Mouse (Mus musculus) intestine, postnatal 0 days (tissue): ENCODE measurements at regions not wholly inside any gene's neighbourhood (a gene's known extent, or its start where the extent isn't known, plus 50 kb on each side); places are given as distances from the start of the nearest gene placed in this dataset.

Experiments used
- ATAC-seq: fragments of 200-750 bp; cut with Nextera tagmentation; 2 replicates; pipeline ENCODE4 v1.8.0; 2017; ENCODE audit warnings: mild to moderate bottlenecking, moderate TSS enrichment, moderate library complexity
- H3K27ac ChIP-seq: fragments of 300-500 bp; sonication (generic); 2 replicates; pipeline ENCODE4 v1.5.1; 2014; ENCODE audit warnings: mild to moderate bottlenecking, low read depth, low read length, moderate library complexity
- H3K27me3 ChIP-seq: fragments of 300-500 bp; sonication (generic); replicated peaks from 2 replicates; pipeline ENCODE4 v1.6.1; 2014; ENCODE audit warnings: low read length, mixed read lengths; ENCODE audit not compliant: control insufficient read depth, insufficient read depth
- H3K36me3 ChIP-seq: fragments of 300-500 bp; sonication (generic); 2 replicates; pipeline ENCODE4 v1.6.1; 2014; ENCODE audit warnings: mild to moderate bottlenecking, moderate library complexity; ENCODE audit not compliant: control insufficient read depth, insufficient read depth
- H3K4me1 ChIP-seq: fragments of 300-500 bp; sonication (generic); replicated peaks from 2 replicates; pipeline ENCODE4 v1.6.1; 2014; ENCODE audit warnings: antibody characterized with exemption, low read length, mixed read lengths; ENCODE audit not compliant: control insufficient read depth, insufficient read depth
- H3K4me2 ChIP-seq: fragments of 300-500 bp; sonication (generic); replicated peaks from 2 replicates; pipeline ENCODE4 v1.6.1; 2014; ENCODE audit warnings: low read depth, mild to moderate bottlenecking, moderate library complexity
- H3K4me3 ChIP-seq: fragments of 300-500 bp; sonication (generic); 2 replicates; pipeline ENCODE4 v1.5.1; 2014; ENCODE audit warnings: low read depth, low read length
- H3K9ac ChIP-seq: fragments of 300-500 bp; sonication (generic); 2 replicates; pipeline ENCODE4 v1.6.1; 2014; ENCODE audit warnings: mild to moderate bottlenecking, low read depth, low read length
- H3K9me3 ChIP-seq: fragments of 300-500 bp; sonication (generic); 2 replicates; pipeline ENCODE4 v1.6.1; 2016; ENCODE audit warnings: mixed run types; ENCODE audit not compliant: control insufficient read depth
- CTCF ChIP-seq: sonication (generic); IDR thresholded peaks from 2 replicates; pipeline ENCODE4 v1.5.1; 2016; ENCODE audit warnings: low read depth, mild to moderate bottlenecking, control low read depth, antibody characterized with exemption, moderate library complexity
- WGBS: fragments of 180-500 bp; shearing (Covaris S2); extraction: QIAGEN DNeasy Blood & Tissue Kit; methylation state at CpG from one replicate; pipeline ENCODE4 v1.1.7; 2014; 5-methylcytosine and 5-hydroxymethylcytosine counted together

DNA sequence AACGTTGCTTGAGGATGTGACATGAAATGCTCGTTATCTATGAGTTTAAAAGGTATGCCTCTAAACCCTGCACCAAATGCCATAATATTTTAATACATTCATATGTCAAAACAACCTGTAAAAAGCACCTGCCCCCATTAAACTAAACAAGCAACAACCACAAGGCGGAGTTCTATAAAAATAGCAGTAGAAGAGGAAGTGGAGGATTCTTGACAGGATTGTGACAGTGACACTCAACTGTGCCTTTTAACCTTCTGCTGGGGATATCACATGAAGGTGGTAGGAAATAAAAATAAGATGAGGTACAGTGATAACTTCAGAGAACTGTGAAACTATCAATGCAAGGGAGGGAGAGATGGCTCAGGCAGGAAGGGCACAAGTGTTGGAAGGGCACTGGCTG, 58.6 kb upstream of the Dbx2 start:
- no peak overlapping the region for H3K4me2 ChIP-seq
- no peak for TF ChIP-seq CTCF
- H3K27ac ChIP-seq, result no peak overlapping the region
- no peaks in the 10 kb centered on the region for H3K4me1 ChIP-seq
- no peak overlapping the region for H3K9ac ChIP-seq
- WGBS, result 80% methylated on average over 3 of the region's 3 CpGs
- H3K9me3 ChIP-seq, result no peaks in the 10 kb centered on the region
- H3K36me3 ChIP-seq, result no peaks in the 10 kb centered on the region
- H3K27me3 ChIP-seq, result no peaks in the 10 kb centered on the region
- no peak for ATAC-seq
- H3K4me3 ChIP-seq, result no peak overlapping the region

DNA sequence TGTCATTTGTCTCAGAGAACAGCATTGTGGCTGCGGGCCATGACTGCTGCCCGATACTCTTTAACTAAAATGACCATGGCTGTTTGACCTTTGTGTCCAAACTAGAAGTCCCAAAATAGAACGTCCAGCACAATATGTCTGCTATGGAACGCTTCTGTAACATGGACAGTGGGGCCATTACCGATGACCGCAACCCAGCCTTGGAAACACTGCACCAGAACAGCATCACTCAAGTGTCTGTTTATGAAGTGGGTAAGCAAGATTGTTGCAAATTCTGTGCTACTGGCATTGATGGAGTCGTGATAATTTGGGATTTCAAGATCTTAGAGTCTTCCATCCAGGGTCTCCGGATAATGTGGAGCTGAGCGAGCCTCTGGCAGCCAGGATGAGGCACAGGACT, 60.2 kb upstream of the Dbx2 start:
- no peaks in the 10 kb centered on the region for H3K9me3 ChIP-seq
- TF ChIP-seq CTCF, result no peak
- WGBS, result 87% methylated on average over 9 of the region's 9 CpGs
- H3K4me2 ChIP-seq, result no peak overlapping the region
- H3K27ac ChIP-seq, result no peak overlapping the region
- no peaks in the 10 kb centered on the region for H3K36me3 ChIP-seq
- no peak for ATAC-seq
- no peaks in the 10 kb centered on the region for H3K27me3 ChIP-seq
- no peak overlapping the region for H3K4me3 ChIP-seq
- H3K9ac ChIP-seq, result no peak overlapping the region
- H3K4me1 ChIP-seq, result no peaks in the 10 kb centered on the region

DNA sequence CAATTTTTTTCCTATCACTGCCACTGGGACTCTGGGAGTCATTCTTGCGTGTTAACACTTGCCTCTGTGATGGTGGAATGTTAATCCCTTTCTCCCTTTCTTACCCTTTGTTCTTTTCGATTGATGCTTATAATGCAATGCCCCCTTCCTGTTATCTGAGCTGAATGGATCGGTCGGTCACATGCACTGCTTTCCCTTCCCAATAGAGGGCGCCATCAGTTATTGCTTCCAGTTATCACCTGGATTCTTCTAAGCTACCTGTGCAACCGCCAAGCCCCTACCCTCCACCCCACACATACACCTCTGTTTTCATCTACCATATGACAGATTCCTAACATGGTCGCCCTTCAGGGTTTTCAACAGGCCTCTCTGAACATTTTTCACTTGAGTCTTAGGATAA, 66.9 kb upstream of the Ano6 start:
- Histone ChIP-seq H3K27me3 (no peaks in the 10 kb centered on the region), H3K36me3 (no peaks in the 10 kb centered on the region), H3K9ac (no peak overlapping the region), H3K4me3 (no peak overlapping the region), H3K4me1 (no peaks in the 10 kb centered on the region), H3K4me2 (no peak overlapping the region), H3K27ac (no peak overlapping the region), H3K9me3 (no peaks in the 10 kb centered on the region)
- ATAC-seq, result no peak
- 41% methylated on average over 7 of the region's 7 CpGs for WGBS
- peak; percentile 65 for TF ChIP-seq CTCF

DNA sequence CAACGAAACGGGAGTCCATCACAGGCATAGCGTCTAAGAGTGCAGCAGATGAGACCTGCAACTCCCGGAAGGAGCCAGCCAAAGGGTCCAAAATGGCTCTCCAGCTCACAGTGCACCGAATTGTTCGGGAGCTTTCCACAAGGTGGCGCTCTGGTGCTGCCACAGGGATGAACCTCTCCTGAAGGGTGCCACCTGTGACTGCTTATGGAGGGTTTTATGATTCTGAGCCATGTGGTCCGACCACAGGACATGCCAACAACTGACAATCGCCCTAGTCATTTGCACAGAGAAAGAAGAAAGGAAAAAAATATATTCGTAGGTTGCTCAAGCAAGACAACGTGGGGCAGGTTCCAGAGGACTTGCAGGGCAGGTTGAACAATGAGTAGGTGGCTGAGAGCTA, 64.8 kb upstream of the Ano6 start:
- H3K4me2 ChIP-seq, result no peak overlapping the region
- H3K4me3 ChIP-seq, result no peak overlapping the region
- ATAC-seq, result peak; percentile 63
- H3K27me3 ChIP-seq, result no peaks in the 10 kb centered on the region
- H3K36me3 ChIP-seq, result no peaks in the 10 kb centered on the region
- TF ChIP-seq CTCF, result peak; percentile 88
- no peaks in the 10 kb centered on the region for H3K4me1 ChIP-seq
- 28% methylated on average over 11 of the region's 11 CpGs for WGBS
- no peak overlapping the region for H3K27ac ChIP-seq
- no peak overlapping the region for H3K9ac ChIP-seq
- H3K9me3 ChIP-seq, result no peaks in the 10 kb centered on the region

DNA sequence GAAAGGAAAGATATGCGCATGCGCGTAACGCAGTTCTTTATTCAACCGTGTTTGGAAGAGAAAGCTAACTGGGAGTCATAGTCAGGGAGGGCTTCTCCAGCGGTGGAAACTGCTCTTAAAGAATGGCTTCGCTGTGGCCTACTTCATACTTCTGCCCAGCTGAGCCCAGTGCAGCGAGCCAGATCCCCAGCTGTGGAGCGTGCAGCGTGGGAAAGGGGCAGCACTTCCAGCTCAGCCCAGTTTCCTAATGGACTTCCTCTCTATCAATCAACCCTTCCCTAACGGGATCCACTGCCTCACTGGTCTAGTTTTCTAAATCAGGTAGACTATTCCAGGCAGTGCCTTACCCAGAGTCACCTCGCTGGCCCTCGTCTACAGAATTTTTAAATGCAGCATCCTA, 64.1 kb upstream of the Ano6 start:
- no peak for TF ChIP-seq CTCF
- no peak for ATAC-seq
- Histone ChIP-seq H3K27me3 (no peaks in the 10 kb centered on the region), H3K4me2 (no peak overlapping the region), H3K4me3 (no peak overlapping the region), H3K27ac (no peak overlapping the region), H3K9ac (no peak overlapping the region), H3K36me3 (no peaks in the 10 kb centered on the region), H3K9me3 (no peaks in the 10 kb centered on the region), H3K4me1 (no peaks in the 10 kb centered on the region)
- WGBS, result 74% methylated on average over 13 of the region's 13 CpGs

DNA sequence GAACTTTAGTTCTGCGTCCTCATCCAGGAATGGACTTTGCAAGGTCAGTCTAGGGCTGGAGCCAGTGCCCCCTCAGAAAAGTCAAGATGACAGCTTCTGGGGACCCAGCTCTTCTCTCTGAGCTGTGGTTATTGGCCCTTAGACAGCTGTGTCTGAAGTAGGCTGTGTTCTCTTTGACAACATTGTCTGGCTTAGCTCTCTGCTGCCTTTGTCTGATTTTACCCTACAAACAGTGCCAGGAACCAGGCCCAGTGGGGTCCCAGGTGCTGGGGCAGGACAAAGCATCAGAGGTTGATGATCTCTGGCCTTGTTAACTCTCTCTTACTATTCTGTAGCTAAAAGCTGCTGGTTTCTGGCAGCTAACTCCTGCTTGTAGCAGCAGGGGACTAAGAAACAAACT, 54.9 kb upstream of the Ano6 start:
- Histone ChIP-seq H3K27me3 (no peaks in the 10 kb centered on the region), H3K9ac (no peak overlapping the region), H3K9me3 (no peaks in the 10 kb centered on the region), H3K36me3 (no peaks in the 10 kb centered on the region), H3K27ac (no peak overlapping the region), H3K4me3 (no peak overlapping the region), H3K4me2 (no peak overlapping the region), H3K4me1 (no peaks in the 10 kb centered on the region)
- TF ChIP-seq CTCF, result no peak
- ATAC-seq, result no peak
- 81% methylated on average over 1 of the region's 1 CpGs for WGBS
